Mouse (Mus musculus) myocyte (in vitro differentiated cells): ENCODE data around the gene A930017K11Rik. TPM values are rescaled to one million over a fixed set of nuclear protein-coding genes. Genes with fewer than 3 reads are reported as not detected.

Experiments
- H3K27me3 ChIP-seq: one replicate; pipeline ENCODE4 v1.6.1; 2011; ENCODE audit not compliant: control insufficient read depth, insufficient read depth, insufficient read length
- H3K36me3 ChIP-seq: one replicate; pipeline ENCODE4 v1.6.1; 2011; ENCODE audit not compliant: control insufficient read depth, insufficient read depth
- H3K4me2 ChIP-seq: one replicate; pipeline ENCODE4 v1.6.1; 2011; ENCODE audit warnings: low read depth, control low read depth
- H3K4me3 ChIP-seq: one replicate; pipeline ENCODE4 v1.5.1; 2011; ENCODE audit warnings: mild to moderate bottlenecking, control low read depth, moderate library complexity
- H3K79me2 ChIP-seq: one replicate; pipeline ENCODE4 v1.6.1; 2011; ENCODE audit not compliant: control insufficient read depth, insufficient read depth
- H3ac ChIP-seq: one replicate; pipeline ENCODE4 v1.6.1; 2011; ENCODE audit not compliant: control insufficient read depth, insufficient read length
- CEBPB ChIP-seq: IDR thresholded peaks from 2 replicates; pipeline ENCODE4 v1.6.1; 2011; ENCODE audit warnings: mild to moderate bottlenecking, moderate library complexity; ENCODE audit not compliant: poor library complexity, insufficient read depth, severe bottlenecking
- E2F4 ChIP-seq: IDR thresholded peaks from one replicate; pipeline ENCODE4 v1.6.1; 2011; ENCODE audit warnings: mild to moderate bottlenecking, control low read depth, moderate library complexity; ENCODE audit not compliant: insufficient read depth
- MAX ChIP-seq: IDR thresholded peaks from one replicate; pipeline ENCODE4 v1.6.1; 2011; ENCODE audit warnings: low read depth, mild to moderate bottlenecking, control low read depth
- MYOD1 ChIP-seq, 3 experiments: IDR thresholded peaks; one replicate each; pipeline ENCODE4 v1.6.1; 2011; ENCODE audit warnings: control low read depth in 2 of 3, low read depth in 2 of 3, mild to moderate bottlenecking in 2 of 3, moderate library complexity in 1 of 3; ENCODE audit not compliant: insufficient read length in 2 of 3, control insufficient read depth in 1 of 3
- MYOG ChIP-seq, 3 experiments: IDR thresholded peaks; one replicate each; pipeline ENCODE4 v1.6.1; 2011; ENCODE audit warnings: control low read depth in 2 of 3, low read depth in 2 of 3, mild to moderate bottlenecking in 2 of 3; ENCODE audit not compliant: insufficient read length in 2 of 3, control insufficient read depth in 1 of 3, insufficient read depth in 1 of 3
- POLR2A ChIP-seq: IDR thresholded peaks from one replicate; pipeline ENCODE4 v1.6.1; 2011; ENCODE audit warnings: low read depth, mild to moderate bottlenecking, control low read depth, moderate library complexity; ENCODE audit not compliant: insufficient read length
- POLR2AphosphoS2 ChIP-seq: IDR thresholded peaks from one replicate; pipeline ENCODE4 v1.6.1; 2011; ENCODE audit warnings: low read depth, control low read depth; ENCODE audit not compliant: insufficient read length
- REST ChIP-seq: IDR thresholded peaks from one replicate; pipeline ENCODE4 v1.6.1; 2011; ENCODE audit warnings: mild to moderate bottlenecking, control low read depth, moderate library complexity; ENCODE audit not compliant: insufficient read depth, insufficient read length
- SRF ChIP-seq: IDR thresholded peaks from one replicate; pipeline ENCODE4 v1.6.1; 2011; ENCODE audit warnings: low read depth; ENCODE audit not compliant: control insufficient read depth, insufficient read length
- TCF12 ChIP-seq: IDR thresholded peaks from one replicate; pipeline ENCODE4 v1.6.1; 2011; ENCODE audit warnings: mild to moderate bottlenecking, control low read depth; ENCODE audit not compliant: poor library complexity, insufficient read depth, severe bottlenecking
- TCF3 ChIP-seq: IDR thresholded peaks from one replicate; pipeline ENCODE4 v1.6.1; 2011; ENCODE audit warnings: low read depth, control low read depth; ENCODE audit not compliant: insufficient read length
- USF1 ChIP-seq: IDR thresholded peaks from one replicate; pipeline ENCODE4 v1.6.1; 2011; ENCODE audit warnings: low read depth, mild to moderate bottlenecking, control low read depth, moderate library complexity
- polyA plus RNA-seq: library from polyadenylated mRNA; unstranded; fragments of >200 nt; fragmentation: generic; extraction: Trizol; gene quantifications from one replicate; pipeline ENCODE4 v1.2.1, GENCODE M21; 2012; ENCODE audit warnings: missing spikeins

The A930017K11Rik gene
- polyA plus RNA-seq, 1 experiment = 0.02 TPM

DNA sequence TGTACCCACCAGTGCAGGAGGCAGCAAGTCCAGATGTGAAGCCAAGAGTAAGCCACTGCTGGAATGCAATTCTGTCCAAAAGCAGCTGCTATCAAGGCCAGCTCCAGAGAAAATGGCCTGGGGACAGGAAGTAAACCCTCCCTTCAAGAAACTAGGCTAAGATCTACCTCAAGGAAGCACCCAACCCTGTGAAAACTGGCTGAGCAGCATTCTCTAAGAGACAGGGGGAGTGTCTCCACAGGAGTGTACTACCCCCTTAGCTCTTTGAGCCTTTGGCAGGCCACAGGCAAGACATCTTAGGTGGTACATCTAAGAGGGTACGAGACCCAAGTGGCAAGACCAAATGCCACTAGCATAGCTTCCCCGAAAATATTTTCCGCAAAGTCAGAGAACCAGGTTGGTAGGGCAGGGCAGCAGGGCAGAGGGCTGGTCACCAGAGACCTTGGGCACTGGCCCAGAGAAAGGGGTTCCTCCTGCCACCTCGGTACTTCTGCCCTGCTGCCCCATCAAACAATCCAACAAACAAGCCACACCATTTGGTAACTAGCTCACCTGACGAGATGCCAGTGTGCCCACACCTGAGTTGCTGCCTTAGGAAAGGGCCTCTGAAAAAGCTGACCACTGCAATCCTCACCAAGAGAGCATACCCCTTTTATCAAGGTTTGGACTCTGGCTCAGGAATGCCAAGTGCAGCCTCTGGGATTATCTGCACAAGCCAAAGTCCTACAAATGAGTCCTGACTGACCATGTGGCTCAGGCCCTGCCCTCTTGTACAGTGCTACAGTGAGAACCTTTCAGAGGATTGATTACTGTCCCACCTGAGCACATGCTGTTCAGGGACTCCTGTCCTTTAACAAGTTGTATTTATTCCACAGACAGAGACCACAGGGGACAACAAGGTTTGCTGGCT is 27.7 kb upstream of the A930017K11Rik start:
- no peak overlapping the region for H3ac ChIP-seq
- TF ChIP-seq USF1 (no peak), MYOD1 (IDR thresholded peaks at IDR 0.05; ENCODE audit: control insufficient read depth in 1 of 3, insufficient read length in 2 of 3, low read depth in 2 of 3) (no peak), SRF (no peak), TCF3 (no peak), TCF12 (no peak)
- H3K4me2 ChIP-seq = no peak overlapping the region
- no peak overlapping the region for H3K4me3 ChIP-seq
- H3K27me3 ChIP-seq = no peaks in the 10 kb centered on the region
- no peaks in the 10 kb centered on the region for H3K36me3 ChIP-seq
- peaks cover 65% of the 10 kb centered on the region for H3K79me2 ChIP-seq

- no peaks in the 10 kb centered on the region for H3K36me3 ChIP-seq
- peaks cover 41% of the 10 kb centered on the region for H3K79me2 ChIP-seq
- H3K4me2 ChIP-seq = no peak overlapping the region
- H3K4me3 ChIP-seq = no peak overlapping the region
- no peaks in the 10 kb centered on the region for H3K27me3 ChIP-seq
- H3ac ChIP-seq = no peak overlapping the region
- TF ChIP-seq POLR2A (no peak), REST (no peak), MAX (no peak), TCF3 (no peak), E2F4 (no peak), USF1 (no peak), MYOG (IDR thresholded peaks at IDR 0.05; ENCODE audit: control insufficient read depth in 1 of 3, insufficient read depth in 1 of 3, insufficient read length in 2 of 3, low read depth in 2 of 3) (no peak), POLR2AphosphoS2 (no peak), CEBPB (no peak), SRF (no peak), TCF12 (no peak), MYOD1 (IDR thresholded peaks at IDR 0.05; ENCODE audit: control insufficient read depth in 1 of 3, insufficient read length in 2 of 3, low read depth in 2 of 3) (no peak)
Observed at GRCm38 (mm10) chr17:25970954-25971707, 18.8 kb upstream of the A930017K11Rik start.

- TF ChIP-seq MYOD1 (IDR thresholded peaks at IDR 0.05; ENCODE audit: control insufficient read depth in 1 of 3, insufficient read length in 2 of 3, low read depth in 2 of 3) (no peak), REST (no peak), CEBPB (no peak), POLR2A (no peak), SRF (no peak), TCF3 (no peak), TCF12 (no peak), MYOG (IDR thresholded peaks at IDR 0.05; ENCODE audit: control insufficient read depth in 1 of 3, insufficient read depth in 1 of 3, insufficient read length in 2 of 3, low read depth in 2 of 3) (no peak), POLR2AphosphoS2 (no peak), USF1 (no peak), MAX (no peak), E2F4 (no peak)
- Histone ChIP-seq H3K79me2 (peaks cover 38% of the 10 kb centered on the region), H3ac (no peak overlapping the region), H3K36me3 (no peaks in the 10 kb centered on the region), H3K4me3 (no peak overlapping the region), H3K4me2 (no peak overlapping the region), H3K27me3 (no peaks in the 10 kb centered on the region)
Observed at GRCm38 (mm10) chr17:25970448-25970847, 18.1 kb upstream of the A930017K11Rik start.

- Histone ChIP-seq H3K79me2 (peaks cover 30% of the 10 kb centered on the region), H3K4me2 (no peak overlapping the region), H3K4me3 (no peak overlapping the region), H3K27me3 (no peaks in the 10 kb centered on the region), H3K36me3 (no peaks in the 10 kb centered on the region), H3ac (no peak overlapping the region)
- TF ChIP-seq POLR2AphosphoS2 = no peak
- no peak for TF ChIP-seq CEBPB
- no peak for TF ChIP-seq MAX
- TF ChIP-seq TCF3 = no peak
- TF ChIP-seq TCF12 = no peak
- TF ChIP-seq USF1 = no peak
- TF ChIP-seq REST = no peak
- TF ChIP-seq E2F4 = no peak
- TF ChIP-seq MYOG (IDR thresholded peaks at IDR 0.05; ENCODE audit: control insufficient read depth in 1 of 3, insufficient read depth in 1 of 3, insufficient read length in 2 of 3, low read depth in 2 of 3) = no peak
- TF ChIP-seq MYOD1 (IDR thresholded peaks at IDR 0.05; ENCODE audit: control insufficient read depth in 1 of 3, insufficient read length in 2 of 3, low read depth in 2 of 3) = no peak
- TF ChIP-seq POLR2A = no peak
- TF ChIP-seq SRF = no peak
Observed at GRCm38 (mm10) chr17:25968176-25968575, 15.8 kb upstream of the A930017K11Rik start.
